Mouse (Mus musculus): Measurements from ENCODE around the gene Lypla2.
A peak's percentile ranks its signal among the peaks of the same experiment; 100 is the strongest.
"Not testable (repeated sequence)": the region's sequence is repeated elsewhere in the genome, so short reads cannot be mapped to it uniquely, and the experiment has no call there.

Lypla2 gene

DNA sequence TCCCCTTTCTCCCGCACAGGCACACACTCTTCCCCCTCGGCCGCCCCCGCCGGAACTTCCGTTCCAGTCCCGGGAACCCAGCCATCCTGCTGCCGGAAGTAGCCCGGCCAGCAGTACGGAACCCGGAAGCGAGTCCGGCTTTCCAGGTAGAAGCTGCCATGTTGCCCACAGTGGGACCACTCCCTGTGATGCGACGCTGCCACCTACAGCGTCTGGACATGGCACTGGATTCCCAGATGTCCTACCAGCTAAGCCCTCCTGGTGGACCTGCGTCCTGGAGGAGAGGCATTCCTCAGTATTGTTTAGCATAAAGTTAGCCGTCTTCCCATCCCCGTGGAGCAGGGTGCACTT is at the start of gene Lypla2:
Gene Lypla2 (minus strand): TSS at position 71 of the 351 bp plus-strand sequence.
- DNase-seq: peak; percentile 92 to 94

DNA sequence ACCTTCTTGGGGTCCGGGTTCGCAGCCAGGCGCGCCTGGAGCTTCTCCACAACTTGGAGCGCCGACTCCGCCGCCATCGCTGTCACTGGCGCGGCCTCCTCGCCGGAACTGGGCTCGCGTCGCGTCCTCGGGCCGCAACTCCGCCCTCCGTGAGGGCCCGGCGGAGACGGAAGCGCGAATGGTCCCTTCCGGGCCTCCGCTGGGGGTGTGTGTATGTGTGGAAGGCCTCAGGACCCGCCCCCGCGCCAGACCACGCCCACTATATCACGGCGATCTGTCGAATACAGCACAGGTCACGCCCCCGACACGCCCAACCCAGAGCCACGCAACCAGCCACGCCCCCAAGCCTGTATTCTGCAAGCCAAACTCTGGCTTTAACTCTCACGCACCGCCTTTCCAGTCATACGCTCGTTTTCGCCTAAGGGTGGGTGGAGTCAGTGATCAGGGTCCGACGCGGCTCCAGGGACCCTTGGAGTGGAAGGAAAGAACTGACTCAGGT is 49.2 kb upstream of the Lypla2 start, which contains the start of gene Eloa:
Gene Eloa (minus strand): TSS at position 215 of the 499 bp plus-strand sequence.
- peak; percentile 99 for DNase-seq

DNA sequence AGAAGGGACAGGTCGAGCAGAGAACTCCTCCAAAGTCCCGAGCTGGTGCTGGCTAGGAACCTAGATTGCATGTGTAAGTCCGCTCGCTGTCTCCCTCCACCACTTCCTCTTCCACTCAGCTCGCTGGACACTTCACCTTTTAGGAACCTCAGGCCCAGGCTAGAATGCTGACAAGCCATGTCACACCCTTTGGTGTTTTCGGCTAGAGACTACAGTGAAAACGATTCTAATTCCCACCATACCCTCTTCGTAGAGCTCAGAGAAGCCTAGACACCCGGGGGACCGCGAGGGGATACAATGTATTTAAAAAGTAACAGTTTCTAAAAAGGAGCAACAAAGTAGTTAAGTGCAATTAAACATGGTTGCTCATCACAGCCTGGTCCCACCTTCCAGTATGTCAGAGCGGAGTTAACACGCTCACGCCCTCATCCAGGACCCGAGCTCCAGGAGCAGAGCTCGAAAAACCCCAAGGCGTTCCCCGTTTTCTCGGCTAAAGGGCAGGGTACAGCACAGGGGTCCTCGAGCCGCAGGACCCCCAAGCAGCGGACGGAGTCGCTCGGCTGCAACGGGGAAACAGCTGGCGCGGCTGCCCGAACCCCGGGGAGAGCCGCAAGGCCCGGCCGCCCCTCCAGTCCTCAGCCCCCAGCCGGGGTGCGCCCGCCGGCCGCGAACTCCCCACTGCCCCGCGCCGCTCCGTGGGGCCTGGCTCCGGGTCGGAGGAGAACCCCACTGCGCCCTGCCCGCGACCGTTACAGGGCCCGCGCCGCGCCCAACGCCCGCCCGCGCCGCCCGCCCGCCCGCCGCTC is 48.5 kb upstream of the Lypla2 start:
- DNase-seq: peak; percentile 10 to 13

DNA sequence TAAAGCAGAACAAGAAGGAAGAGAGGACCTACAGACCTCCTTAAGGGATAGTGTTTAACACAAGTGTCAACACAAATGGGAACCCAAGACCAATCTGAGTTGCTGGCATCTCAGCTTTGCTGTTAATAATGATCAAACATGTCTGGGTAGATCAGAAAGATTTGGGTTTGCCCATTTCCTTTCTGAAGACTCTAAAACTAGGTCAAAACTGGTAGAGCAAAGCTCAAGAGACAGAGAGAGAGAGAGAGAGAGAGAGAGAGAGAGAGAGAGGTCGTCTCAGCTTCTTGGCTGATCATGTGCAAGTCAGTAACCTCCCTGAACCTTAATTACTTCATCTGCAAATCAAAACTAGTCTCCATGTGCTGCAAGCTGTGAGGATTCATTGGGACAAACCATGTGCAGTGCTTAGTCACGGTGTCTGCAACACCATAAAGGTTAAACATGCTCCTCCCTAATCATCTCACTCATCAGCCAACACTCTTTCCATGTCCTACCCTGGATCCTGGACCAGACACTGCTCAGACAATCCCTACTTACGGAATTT is 43.7 kb upstream of the Lypla2 start:
- DNase-seq: no peak

DNA sequence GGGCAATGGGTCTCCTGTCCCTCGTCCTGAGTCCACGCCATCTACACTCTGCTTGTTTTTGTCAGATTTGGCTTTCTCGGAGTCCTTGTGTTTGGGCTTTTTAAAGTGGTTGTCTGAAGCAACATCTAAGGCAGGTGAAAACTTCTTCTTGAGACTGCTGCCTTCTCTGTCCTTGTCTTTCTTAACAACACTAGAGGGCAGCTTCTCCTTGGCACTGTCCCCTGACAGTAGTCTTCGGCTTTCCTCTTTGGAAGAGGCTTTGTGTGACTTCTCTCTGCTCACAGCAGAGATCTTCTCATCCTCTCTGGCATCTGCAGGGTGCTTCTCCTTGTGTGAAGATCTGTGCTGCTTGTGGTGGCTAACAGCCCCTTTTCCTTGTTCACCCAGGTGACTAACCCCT is 38.2 kb upstream of the Lypla2 start:
- DNase-seq: no peak

DNA sequence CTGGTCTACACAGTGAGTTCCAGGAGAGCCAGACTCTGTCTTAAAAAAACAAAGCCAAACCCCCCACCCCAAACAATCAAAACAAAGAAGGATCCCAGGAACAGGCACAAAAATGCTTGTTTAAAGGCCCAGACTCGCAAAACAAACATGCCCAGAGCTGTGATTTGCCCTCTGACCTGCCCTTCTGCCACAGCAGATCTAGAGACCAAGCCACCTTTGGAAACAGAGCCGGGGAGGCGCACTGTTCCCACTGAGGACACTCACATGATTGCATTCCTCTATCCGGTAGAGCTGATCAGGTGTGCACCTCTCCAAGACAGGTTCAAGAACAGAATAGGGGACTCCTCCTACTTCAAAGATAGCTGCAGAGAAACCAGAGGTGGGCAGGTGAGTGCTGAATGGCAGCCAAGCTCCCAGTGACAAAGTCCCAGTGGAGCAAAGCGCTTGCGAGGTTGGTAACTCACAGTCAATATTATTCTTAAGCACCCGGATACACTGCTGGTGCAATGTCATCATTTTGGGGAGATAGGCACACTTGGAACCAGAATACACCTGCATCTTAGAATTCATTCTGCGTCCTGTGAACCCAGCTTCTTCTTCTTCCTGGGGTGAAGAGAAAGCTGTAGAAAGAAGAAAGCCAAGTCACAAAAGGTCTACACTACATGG is 36.5 kb upstream of the Lypla2 start:
- no peak for DNase-seq

DNA sequence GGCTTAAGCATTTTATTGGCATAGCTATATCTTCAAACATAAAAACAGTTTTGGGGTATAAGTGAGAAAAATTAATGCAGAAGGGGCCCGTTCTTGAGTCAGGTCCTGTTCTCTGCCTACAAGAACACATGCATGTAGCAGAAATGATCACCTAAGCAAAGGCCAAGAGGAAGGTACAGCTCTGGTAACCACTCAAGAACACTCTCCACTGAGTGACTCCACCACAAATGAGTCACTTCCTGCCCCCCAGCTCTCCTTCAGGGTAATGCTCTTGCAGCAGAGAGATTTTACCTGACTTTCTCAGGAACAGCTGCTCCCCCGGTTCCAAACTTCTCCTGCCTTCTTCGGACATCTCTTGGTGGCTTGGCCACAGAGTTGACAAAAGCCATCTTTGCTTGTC is 34.4 kb upstream of the Lypla2 start:
- no peak for DNase-seq

DNA sequence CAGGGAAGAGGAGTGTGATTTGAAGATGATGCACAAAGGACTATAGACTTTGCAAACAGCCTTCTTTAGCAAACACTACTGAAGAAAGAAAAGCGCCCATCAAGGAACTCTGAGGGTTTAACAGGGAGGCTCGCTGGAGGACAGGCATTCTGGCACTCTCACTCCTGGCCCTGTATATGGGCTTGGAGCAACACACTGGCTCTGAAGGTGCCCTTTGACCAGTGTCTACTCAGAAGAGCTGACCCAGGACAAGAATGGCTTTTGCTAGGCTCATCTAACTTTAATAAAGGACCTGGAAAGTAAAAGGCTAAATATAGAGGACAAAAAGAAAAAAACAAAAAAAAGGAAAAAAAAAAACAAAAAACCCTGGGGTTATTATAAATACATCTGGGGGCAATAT is 32.5 kb upstream of the Lypla2 start:
- no peak for DNase-seq

DNA sequence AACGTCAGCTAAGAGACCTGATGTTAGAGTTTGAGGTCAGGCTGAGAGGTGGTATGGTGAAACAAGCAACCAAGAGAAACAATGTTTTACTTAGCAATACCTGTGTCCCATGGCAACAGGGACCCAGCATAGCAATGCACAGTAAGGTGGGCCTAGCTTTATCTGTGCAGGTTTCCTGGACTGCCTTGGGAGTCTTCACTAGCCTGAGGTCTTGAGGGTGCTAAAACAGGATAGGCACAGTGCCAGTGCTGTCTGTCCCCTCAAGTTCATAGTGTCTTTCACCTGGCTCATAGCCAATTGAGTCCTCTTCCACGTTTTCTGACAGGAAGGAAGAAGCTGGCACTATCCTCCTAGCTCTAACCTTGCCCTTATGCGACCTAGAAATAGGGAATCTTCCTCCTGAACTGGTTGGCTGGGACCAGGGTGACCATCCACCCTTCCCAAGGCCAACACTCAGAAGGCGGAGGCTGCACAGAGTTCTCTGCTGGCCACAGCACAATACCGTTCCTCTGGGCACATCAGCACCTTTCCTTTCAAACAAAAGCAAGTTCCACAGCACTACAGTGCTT is 31.8 kb upstream of the Lypla2 start:
- no peak for DNase-seq

DNA sequence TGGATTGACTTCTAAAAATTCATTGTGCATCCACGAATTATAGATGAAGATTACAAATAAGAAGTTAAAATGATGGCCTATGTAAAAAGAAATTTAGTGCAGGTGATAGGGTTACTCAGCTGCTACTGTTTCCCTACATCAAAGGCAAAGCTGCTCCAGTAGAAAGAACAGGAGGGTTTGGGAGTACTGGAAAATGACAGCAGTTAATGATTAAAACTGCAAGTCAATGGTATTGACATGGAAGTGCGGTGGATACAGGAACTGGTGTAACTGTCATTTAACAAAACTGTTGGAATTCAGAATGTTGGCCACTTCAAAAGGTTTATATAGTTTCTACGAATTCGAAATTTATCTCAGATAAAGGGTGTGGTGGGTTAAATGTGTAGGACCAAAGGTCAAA is 22.7 kb upstream of the Lypla2 start:
- no peak for DNase-seq

DNA sequence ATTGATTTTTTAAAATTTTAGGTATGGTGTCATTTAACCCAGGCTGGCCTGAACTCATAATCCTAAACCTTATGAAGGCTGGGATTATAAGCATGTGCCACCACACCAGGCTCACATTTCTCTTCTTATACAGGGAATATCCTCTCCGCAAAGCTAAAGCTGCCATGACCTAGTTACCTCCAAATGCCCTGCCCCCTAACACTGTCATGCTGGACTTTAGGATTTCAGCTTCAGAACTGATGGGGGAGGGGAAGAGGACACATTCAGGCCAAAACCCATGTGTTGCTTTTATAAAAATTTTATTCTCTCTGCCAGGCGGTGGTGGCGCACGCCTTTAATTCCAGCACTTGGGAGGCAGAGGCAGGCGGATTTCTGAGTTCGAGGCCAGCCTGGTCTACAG is 21.5 kb upstream of the Lypla2 start:
- no peak for DNase-seq

DNA sequence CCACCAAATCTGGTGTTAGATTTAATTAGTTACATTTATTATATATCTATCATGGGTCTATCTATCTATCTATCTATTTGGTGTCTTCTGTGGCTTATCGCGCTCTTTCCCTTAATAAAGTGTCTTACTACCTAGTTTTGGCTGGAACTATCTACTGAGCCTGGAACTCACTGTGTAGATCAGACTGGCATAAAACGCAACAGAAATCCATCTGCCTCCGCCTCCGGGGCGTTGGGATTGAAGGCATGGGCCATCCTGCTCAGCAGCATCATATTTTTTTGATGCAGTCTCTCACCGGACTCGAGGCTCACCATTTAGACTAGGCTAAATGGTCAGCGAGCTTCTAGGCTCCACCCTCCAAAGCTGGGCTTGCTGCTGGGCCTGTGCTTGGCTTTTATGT is 15.3 kb upstream of the Lypla2 start:
- DNase-seq: no peak

DNA sequence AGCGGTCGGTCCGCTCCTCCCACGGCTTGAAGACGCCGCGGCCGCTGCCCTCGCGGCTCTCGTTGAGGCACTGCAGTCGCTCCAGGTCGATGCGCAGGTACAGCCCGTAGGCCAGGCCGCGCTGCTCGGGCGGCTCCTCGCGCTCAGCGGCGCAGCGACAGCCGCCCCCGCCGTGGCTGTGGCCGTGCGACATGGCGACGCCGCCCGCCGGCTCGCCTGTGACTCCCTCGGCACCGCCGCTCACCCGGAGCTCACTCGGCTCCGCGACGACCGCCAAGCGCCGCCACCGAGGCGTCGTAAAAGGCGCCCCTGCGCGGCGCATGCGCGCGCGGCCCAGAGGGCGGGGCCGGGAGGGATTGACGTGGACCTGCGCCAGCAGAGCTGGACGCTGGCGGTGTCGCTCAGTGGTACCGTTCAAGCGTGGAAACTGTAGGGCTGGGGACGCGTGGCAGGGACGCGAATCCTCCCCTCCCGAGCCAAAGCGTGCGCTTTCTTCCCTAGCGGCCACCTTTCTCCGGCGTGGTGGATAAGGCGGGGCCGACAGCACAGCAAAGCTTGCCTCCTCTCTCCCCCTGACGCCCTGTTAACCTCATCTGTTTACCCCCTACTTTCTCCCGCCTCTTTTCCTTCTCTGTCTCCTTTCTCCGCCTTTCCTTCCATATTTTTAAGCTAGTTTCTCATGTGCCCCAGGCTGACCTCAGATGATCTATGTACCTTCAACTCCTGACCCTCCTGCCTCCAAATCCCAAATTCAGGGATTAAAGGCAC is 14.7 kb upstream of the Lypla2 start, which contains the start of gene Pithd1:
Gene Pithd1 (minus strand): TSS at position 322 of the 768 bp plus-strand sequence.
- peak; percentile 95 to 96 for DNase-seq

DNA sequence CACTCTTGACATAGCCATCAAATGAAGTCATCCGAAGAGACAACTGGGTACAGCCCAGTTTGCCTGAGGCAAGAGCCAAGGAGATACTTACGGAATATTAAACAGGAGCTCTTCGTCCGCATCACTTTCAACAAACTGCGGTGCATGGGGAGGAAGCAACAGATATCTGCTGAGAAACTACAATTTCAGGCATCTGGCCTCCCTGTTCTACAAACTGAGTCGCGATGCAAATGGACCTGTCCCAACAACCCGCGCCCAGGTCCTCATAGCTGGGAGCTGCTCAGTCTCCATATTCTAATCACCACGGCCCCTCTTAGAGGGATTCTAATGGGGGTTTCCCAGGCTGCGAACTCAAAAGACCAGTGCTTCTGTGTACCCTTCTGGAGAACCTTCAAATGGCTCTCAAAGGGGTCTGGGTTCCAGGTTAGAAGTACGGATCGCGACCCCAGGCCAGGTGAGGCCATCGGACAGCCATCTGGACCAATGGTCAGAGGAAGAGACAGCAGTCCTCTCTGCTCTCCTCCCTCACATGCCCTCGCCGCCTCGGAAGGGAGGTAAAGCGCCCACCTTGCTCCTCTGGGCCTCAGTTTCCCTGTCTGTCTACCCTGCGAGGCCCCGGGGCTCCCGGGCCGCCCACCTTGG is 14.0 kb upstream of the Lypla2 start:
- no peak for DNase-seq

DNA sequence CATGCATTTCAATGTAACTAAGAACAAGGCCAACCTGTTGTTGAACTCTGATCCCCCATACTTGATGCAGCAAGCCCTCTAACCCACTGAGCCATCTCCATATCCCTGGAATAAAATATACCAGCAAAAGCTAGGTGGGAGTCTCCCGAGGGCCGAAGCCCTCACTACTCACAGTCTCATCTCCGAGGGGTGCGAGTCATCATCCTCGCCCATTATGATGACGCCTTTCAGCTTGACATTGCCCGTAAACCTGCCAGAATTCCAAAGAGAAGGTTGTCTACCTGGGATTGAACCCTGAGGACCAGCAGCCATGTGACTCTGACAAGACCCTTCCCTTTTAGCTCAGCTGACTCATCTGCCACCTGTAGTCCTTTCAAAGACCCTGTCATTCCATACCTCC is 13.3 kb upstream of the Lypla2 start:
- DNase-seq: no peak

DNA sequence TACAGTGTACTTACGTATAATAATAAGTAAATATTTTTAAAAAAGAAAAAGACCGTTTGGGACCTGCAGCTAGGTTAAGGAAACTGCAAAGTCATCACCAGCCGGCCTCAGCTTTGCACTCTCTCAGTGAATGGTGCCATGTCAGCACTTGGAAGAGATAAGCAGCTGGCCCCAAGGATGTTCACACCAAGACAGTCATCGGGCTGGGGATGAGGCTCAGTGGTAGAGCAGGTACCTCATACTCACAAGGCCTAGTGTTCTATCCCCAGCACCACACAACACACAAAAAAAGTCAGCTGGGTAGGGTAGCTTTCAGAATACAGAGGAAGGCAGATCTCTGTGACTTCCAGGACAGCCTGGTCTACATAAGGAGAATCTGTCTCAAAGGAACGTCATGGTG is 12.8 kb upstream of the Lypla2 start:
- DNase-seq: no peak

DNA sequence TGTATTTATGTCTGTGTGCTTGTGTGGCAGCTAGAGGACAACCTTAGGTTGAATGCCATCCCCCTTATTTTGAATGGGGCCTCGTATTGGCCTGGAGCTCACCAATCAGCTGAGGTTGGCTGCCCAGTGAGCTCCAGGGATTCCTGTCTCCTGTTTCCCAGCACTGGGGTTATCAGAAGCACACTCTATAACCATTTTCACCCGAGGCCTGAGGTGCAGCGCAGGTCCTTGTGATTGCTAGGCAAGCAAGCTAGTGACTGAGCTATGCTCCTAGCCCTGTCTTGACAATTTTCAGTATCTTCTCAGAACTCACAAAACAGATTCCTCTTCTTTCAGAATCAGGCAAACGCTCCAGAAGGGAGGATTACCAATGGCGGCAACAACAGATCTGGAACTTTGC is 12.1 kb upstream of the Lypla2 start:
- DNase-seq: no peak

DNA sequence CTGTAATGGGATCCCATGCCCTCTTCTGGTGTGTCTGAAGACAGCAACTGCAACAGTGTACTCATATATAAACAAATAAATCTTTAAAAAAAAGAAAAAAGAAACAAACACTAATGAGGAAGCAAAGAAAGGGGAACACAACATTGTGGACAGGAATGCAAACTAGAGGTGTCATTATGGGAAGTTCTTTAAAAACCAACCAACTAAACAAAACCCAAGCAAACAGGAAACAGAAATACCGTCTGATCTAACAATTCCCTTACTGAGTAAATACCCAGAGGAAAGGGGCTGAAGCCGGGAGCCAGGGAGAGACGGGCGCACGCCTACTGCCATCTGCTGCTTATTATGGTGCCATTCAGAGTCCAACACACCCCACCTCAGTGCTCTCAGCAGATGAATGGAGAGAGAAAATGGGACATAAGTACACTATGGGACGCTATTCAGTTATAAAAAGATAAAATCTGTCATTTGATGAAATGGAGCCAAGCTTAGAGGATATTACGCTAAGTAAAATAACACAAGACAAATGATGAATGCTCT is 9.2 kb upstream of the Lypla2 start:
- DNase-seq: peak; percentile 49 to 58

DNA sequence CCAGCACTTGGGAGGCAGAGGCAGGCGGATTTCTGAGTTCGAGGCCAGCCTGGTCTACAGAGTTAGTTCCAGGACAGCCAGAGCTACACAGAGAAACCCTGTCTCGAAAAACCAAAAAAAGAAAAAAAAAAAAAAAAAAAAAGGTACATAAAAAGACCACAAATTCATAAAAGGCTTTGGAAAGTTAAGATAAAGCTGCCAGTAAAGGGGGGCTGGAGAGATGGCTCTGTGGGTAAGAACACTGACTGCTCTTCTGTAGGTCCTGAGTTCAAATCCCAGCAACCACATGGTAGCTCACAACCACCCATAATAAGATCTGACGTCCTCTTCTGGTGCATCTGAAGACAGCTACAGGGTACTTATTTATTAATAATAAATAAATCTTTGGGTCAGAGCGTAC is 7.8 kb upstream of the Lypla2 start:
- DNase-seq: not testable (repeated sequence)

DNA sequence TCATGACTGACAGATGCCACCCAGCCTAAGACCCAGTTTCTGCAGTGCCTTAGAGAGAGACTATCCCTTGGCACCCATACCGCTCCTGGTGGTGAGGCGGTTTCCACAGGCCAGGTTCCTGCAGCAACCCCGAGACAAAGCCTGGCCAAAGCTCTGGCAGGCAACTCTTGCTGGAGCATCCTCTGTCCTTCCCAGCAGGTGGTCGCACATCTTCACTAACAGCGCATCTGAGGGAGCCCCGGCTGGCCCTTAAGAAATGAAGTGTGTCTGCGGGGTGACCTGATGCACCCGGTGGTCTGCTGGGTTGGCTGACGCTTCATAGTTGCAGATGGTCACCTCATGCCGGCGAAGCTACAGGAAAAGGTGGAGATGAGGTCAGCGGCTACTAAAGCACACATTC is 3.7 kb upstream of the Lypla2 start:
- peak in 1 of 2 experiments; percentile 33 for DNase-seq

DNA sequence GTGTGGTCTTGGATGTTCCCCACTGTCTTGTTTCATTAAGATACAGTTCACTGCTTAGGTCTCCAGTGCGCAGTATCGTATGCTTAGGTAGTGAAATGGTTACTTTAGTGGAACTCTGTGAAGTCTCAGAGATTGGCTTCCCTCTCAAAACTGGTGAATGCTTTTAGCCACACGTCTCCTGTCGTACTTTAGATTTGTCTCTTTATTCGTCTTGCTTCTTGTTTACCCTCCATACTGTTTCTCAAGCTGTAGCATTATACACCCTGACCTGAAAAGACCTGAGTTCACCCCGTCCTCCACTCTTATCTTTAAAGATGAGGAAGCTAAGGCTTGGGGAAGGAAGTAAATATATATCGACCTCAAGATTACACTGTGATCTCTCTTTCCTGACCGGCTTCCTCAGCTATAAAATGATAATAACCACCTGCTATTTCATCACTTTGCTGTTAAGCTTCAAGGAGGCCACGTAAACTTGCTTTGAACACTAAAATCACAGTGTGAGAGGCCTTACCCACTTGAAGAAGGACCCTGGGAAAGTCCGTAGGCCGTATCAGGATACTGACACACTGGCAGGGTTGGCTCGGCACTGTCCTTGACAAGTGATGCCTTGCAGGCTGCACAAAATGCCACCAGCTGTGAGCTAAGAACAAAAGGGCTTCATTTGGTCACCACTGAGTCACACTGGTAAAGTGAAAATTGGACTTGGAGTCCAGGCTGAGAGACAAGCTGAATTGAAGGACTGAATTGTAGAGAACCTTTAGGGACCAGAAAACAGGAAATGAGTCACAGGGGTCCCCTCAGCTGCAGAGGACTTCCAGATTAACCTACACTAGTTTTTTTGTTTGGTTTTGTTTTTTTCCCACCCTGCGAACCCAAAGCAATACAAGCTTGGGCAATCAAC is 735 bp upstream of the Lypla2 start:
- peak in 1 of 2 experiments; percentile 16 for DNase-seq

Measured in cerebellum, postnatal 14 days (tissue).